Mouse (Mus musculus): ENCODE results near the gene Pou6f1.

- TF ChIP-seq CTCF (IDR thresholded peaks at IDR 0.05; ENCODE audit: borderline replicate concordance, control insufficient read depth, extremely low read depth, insufficient read depth, low read length, poor library complexity) (no peak), POLR2A (IDR thresholded peaks at IDR 0.05; ENCODE audit: control insufficient read depth, extremely low read depth, insufficient read depth, low read length, poor library complexity) (no peak)
Measured at GRCm38 (mm10) chr15:100556378-100556777, 43.4 kb downstream of the Pou6f1 start.
